Mouse (Mus musculus) midbrain, embryonic 14.5 days (tissue): ENCODE measurements around the gene Slc38a6. TPM values are rescaled to one million over a fixed set of nuclear protein-coding genes. Genes with fewer than 3 reads are reported as not detected.

Source experiments
- ATAC-seq: fragments of 200-750 bp; cut with Nextera tagmentation; 2 replicates; pipeline ENCODE4 v1.8.0; 2017; ENCODE audit warnings: moderate number of reproducible peaks, moderate library complexity; ENCODE audit not compliant: low FRiP score, low TSS enrichment
- DNase-seq: peaks from one replicate; pipeline ENCODE4 v3.0.0-alpha.2; 2015
- H3K27ac ChIP-seq: fragments of 300-500 bp; sonication (generic); replicated peaks from 2 replicates; pipeline ENCODE4 v1.5.1; 2014; ENCODE audit warnings: mild to moderate bottlenecking, low read depth, low read length, moderate library complexity
- H3K27me3 ChIP-seq: fragments of 300-500 bp; sonication (generic); 2 replicates; pipeline ENCODE4 v1.6.1; 2014; ENCODE audit warnings: low read length, control low read depth, mixed read lengths; ENCODE audit not compliant: control insufficient read depth, insufficient read depth
- H3K36me3 ChIP-seq: fragments of 300-500 bp; sonication (generic); 2 replicates; pipeline ENCODE4 v1.6.1; 2014; ENCODE audit warnings: low read length, control low read depth; ENCODE audit not compliant: control insufficient read depth, insufficient read depth
- H3K4me1 ChIP-seq: fragments of 300-500 bp; sonication (generic); 2 replicates; pipeline ENCODE4 v1.6.1; 2014; ENCODE audit warnings: mild to moderate bottlenecking, antibody characterized with exemption, low read length, control low read depth; ENCODE audit not compliant: control insufficient read depth, insufficient read depth
- H3K4me2 ChIP-seq: fragments of 300-500 bp; sonication (generic); 2 replicates; pipeline ENCODE4 v1.6.1; 2014; ENCODE audit warnings: mild to moderate bottlenecking, low read length, moderate library complexity
- H3K4me3 ChIP-seq: fragments of 300-500 bp; sonication (generic); replicated peaks from 2 replicates; pipeline ENCODE4 v1.5.1; 2014; ENCODE audit warnings: low read depth, low read length
- H3K9ac ChIP-seq: fragments of 300-500 bp; sonication (generic); replicated peaks from 2 replicates; pipeline ENCODE4 v1.6.1; 2014; ENCODE audit warnings: mild to moderate bottlenecking, low read length, moderate library complexity
- H3K9me3 ChIP-seq: fragments of 300-500 bp; sonication (generic); 2 replicates; pipeline ENCODE4 v1.6.1; 2016; ENCODE audit warnings: low read length, control low read depth, mixed read lengths; ENCODE audit not compliant: control insufficient read depth
- WGBS: fragments of 180-500 bp; shearing (Covaris S2); extraction: QIAGEN DNeasy Blood & Tissue Kit; methylation state at CpG from one replicate; pipeline ENCODE4 v1.1.7; 2014; 5-methylcytosine and 5-hydroxymethylcytosine counted together
- polyA plus RNA-seq: library from polyadenylated mRNA; unstranded; fragments of >200 nt; fragmentation: Nextera tagmentation; extraction: Ambion mirVana; gene quantifications from 2 replicates; pipeline ENCODE4 v1.2.1, GENCODE M21; 2014

Slc38a6 gene
- polyA plus RNA-seq, 1 experiment from 2014 or later = 14.3 TPM

DNA sequence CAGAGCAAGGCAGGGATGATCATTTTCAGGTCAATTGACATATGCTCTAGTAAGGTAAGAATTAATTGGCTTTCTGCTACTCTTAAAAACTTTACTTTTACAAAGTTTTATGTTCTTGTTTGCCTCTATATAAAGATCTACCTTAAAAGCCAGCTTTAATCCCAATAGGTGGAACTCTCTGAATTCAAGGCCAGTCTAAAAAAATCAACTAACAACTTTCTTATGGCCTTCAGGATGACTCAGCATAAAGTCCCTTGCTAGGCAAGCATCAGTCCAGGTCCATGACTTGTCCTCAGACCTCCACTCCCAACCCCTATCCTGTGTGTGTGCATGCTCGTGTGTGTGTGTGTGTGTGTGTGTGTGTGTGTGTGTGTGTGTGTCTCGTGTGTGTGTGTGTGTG is 70.1 kb downstream of the Slc38a6 start:
- H3K9ac ChIP-seq = no peak overlapping the region

DNA sequence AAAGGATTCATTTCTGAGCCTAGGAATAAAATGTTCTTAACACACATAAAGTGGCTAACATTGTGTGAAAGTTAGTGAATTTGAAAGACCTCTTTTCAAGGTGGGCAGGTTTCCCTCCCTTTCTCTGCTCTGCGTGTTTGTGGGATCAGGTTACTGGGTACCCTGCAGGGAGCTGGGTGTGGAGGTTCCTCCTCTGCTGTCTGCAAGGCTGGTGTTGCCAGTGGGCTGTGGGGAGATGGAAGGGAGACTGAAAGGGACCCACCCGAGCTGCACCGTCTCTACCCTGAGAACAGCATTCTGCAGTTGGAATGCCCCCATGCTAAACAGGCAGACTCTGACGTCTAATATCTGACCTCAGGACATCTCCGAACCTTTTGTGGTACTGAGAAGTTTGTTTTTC is 70.7 kb downstream of the Slc38a6 start:
- no peak for ATAC-seq
- Histone ChIP-seq H3K4me1 (no peaks in the 10 kb centered on the region), H3K36me3 (no peaks in the 10 kb centered on the region), H3K4me2 (no peak overlapping the region), H3K27ac (no peak overlapping the region), H3K27me3 (no peaks in the 10 kb centered on the region), H3K4me3 (no peak overlapping the region), H3K9me3 (no peaks in the 10 kb centered on the region), H3K9ac (no peak overlapping the region)
- WGBS = 64% methylated on average over 5 of the region's 5 CpGs
- no peak for DNase-seq

More for the DNA sequence above, 70.1 kb downstream of the Slc38a6 start:
- no peak for DNase-seq
- Histone ChIP-seq H3K27me3 (no peaks in the 10 kb centered on the region), H3K4me2 (no peak overlapping the region), H3K27ac (no peak overlapping the region), H3K4me3 (no peak overlapping the region), H3K4me1 (no peaks in the 10 kb centered on the region), H3K9me3 (no peaks in the 10 kb centered on the region), H3K36me3 (no peaks in the 10 kb centered on the region)
- ATAC-seq = no peak
- 80% methylated on average over 2 of the region's 2 CpGs for WGBS

DNA sequence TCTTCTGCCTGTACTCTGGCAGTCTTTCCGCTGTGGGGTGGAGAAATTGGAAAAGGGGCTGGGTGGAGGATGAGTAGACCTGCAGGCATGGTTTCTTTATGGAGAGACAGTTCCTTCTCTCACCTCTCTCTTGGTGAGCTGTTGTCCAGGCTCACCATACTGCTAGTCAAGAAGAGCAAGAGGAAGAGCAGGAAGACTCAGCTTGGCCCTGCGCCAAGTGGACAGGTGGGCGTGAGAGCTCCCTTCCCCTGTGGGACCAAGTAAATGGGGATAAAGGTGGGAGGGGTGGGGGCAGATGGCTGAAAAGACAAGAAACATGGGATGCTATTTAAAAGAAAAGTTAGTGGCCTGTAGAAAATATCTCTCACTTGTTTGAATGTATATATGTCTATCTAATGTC is 71.2 kb downstream of the Slc38a6 start:
- DNase-seq = no peak
- WGBS = 91% methylated on average over 3 of the region's 3 CpGs

DNA sequence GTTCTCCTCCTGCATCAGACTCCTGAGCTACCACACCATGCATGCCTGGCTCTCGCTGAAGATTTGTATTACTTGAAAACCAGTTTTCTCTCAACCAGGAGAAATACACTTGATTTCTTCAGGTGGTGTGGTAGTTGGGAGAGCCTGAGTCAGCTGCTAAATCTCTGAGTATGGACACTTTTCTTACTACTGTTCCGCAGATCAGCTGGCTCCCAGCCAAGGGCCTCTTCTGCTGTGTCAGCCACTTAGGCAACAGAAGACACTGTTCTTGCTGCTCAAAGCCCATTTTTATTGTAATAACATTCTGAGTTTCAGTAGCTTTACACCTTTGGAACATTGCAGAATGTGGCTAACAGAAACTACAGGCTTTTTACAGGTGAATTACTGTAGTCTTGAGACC is 72.1 kb downstream of the Slc38a6 start:
- no peak overlapping the region for H3K9ac ChIP-seq
- 92% methylated on average over 2 of the region's 2 CpGs for WGBS
- H3K9me3 ChIP-seq = no peaks in the 10 kb centered on the region
- no peak overlapping the region for H3K4me2 ChIP-seq
- ATAC-seq (no peak), DNase-seq (no peak)
- H3K27ac ChIP-seq = no peak overlapping the region
- H3K36me3 ChIP-seq = no peaks in the 10 kb centered on the region
- H3K4me1 ChIP-seq = no peaks in the 10 kb centered on the region
- H3K27me3 ChIP-seq = no peaks in the 10 kb centered on the region
- H3K4me3 ChIP-seq = no peak overlapping the region

More for the DNA sequence above, 71.2 kb downstream of the Slc38a6 start:
- Histone ChIP-seq H3K9me3 (no peaks in the 10 kb centered on the region), H3K36me3 (no peaks in the 10 kb centered on the region), H3K4me3 (no peak overlapping the region), H3K4me2 (no peak overlapping the region), H3K27me3 (no peaks in the 10 kb centered on the region), H3K27ac (no peak overlapping the region), H3K9ac (no peak overlapping the region), H3K4me1 (no peaks in the 10 kb centered on the region)
- ATAC-seq = no peak

DNA sequence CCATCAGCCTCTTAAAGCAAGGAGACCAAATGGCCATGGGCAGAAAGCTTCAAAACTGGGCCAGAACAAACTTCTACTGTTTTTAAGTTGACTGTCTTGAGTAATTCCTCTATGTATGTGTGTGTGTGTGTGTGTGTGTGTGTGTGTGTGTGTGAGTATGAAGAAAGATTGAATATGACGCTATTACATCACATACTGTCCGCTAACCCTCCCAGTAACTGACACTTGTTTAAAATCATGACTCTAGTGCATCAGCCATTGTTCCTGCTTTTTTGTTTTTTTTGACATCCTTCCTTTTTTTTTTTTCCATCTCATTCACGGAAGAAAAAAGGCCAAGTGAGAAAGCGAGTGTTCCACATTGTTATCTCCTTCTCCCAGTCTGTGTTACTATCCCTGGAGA is 72.9 kb downstream of the Slc38a6 start:
- ATAC-seq (no peak), DNase-seq (no peak)
- Histone ChIP-seq H3K27ac (no peak overlapping the region), H3K9ac (no peak overlapping the region), H3K27me3 (no peaks in the 10 kb centered on the region), H3K4me2 (no peak overlapping the region), H3K4me3 (no peak overlapping the region), H3K36me3 (no peaks in the 10 kb centered on the region), H3K9me3 (no peaks in the 10 kb centered on the region), H3K4me1 (no peaks in the 10 kb centered on the region)
- WGBS = 84% methylated on average over 4 of the region's 4 CpGs

DNA sequence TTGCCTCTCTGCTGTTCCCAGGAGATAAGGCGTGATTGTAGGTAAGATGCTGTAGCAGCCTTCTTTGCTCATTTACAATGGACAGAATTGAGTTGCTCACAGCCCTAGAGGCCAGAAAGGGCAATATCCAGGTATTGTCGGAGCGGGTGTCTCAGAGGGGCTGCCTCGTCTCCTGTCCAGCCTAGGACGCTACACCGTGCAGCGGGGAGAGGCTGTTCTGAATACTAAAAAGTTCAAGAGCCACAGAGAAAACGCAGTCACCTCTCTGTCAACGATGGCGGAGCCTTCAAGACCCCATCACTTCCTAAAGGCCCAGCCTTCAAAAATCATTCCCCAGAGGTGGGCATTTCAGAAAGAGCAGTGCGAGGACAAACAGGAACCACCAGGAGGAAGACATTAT is 74.6 kb downstream of the Slc38a6 start:
- no peak for ATAC-seq
- H3K4me1 ChIP-seq = no peaks in the 10 kb centered on the region

DNA sequence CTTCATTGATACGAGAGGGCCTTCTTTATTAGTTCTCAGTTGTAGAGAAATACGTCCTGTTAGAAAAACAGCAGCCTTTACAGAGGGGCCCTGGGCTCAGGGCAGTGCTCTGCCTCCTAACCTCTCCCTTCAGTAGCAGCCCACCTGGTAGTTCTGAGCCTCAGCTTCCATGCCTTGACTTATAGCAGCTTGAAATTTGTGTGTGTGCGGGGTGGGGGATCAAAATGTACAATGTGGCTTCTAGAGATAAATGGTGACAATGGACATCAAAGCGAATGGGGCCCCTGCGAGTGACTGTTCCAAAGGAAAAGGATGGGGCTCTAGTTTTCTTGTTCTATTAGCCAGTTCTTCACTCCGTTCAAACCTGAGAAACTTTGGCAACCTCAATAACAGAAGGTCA is 76.8 kb downstream of the Slc38a6 start:
- ATAC-seq (no peak), DNase-seq (no peak)
- no peaks in the 10 kb centered on the region for H3K27me3 ChIP-seq
- no peaks in the 10 kb centered on the region for H3K9me3 ChIP-seq
- no peak overlapping the region for H3K27ac ChIP-seq
- no peaks in the 10 kb centered on the region for H3K4me1 ChIP-seq
- 87% methylated on average over 6 of the region's 6 CpGs for WGBS
- no peaks in the 10 kb centered on the region for H3K36me3 ChIP-seq
- no peak overlapping the region for H3K4me2 ChIP-seq
- H3K9ac ChIP-seq = no peak overlapping the region
- no peak overlapping the region for H3K4me3 ChIP-seq

More for the DNA sequence above, 74.6 kb downstream of the Slc38a6 start:
- no peak for DNase-seq
- no peak overlapping the region for H3K4me3 ChIP-seq
- no peaks in the 10 kb centered on the region for H3K9me3 ChIP-seq
- no peaks in the 10 kb centered on the region for H3K27me3 ChIP-seq
- H3K4me2 ChIP-seq = no peak overlapping the region
- no peak overlapping the region for H3K27ac ChIP-seq
- H3K9ac ChIP-seq = no peak overlapping the region
- no peaks in the 10 kb centered on the region for H3K36me3 ChIP-seq
- 69% methylated on average over 11 of the region's 11 CpGs for WGBS

DNA sequence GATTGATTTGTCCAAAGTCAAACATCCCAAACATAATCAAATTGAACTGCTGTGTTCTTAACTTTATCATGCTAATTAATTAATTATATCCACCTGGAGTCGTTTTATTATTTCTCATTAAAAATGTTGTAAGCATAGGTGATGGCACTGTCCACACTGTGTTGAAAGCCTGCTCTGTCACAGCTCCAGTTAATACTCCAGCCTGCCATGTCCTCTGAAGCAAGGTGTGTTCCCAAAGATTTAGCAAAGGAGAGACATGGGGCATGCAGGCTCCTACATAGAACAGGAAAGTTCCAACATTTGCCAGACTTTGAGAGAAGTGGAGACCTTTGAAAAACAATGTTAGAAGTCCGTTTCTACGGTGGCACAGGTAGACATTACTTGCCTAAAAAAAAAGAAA is 77.4 kb downstream of the Slc38a6 start:
- H3K9me3 ChIP-seq = no peaks in the 10 kb centered on the region
- no peaks in the 10 kb centered on the region for H3K27me3 ChIP-seq
- DNase-seq (no peak), ATAC-seq (no peak)
- no peak overlapping the region for H3K4me3 ChIP-seq
- no peak overlapping the region for H3K4me2 ChIP-seq
- no peak overlapping the region for H3K9ac ChIP-seq
- 97% methylated on average over 3 of the region's 3 CpGs for WGBS
- H3K36me3 ChIP-seq = no peaks in the 10 kb centered on the region
- no peaks in the 10 kb centered on the region for H3K4me1 ChIP-seq
- no peak overlapping the region for H3K27ac ChIP-seq

DNA sequence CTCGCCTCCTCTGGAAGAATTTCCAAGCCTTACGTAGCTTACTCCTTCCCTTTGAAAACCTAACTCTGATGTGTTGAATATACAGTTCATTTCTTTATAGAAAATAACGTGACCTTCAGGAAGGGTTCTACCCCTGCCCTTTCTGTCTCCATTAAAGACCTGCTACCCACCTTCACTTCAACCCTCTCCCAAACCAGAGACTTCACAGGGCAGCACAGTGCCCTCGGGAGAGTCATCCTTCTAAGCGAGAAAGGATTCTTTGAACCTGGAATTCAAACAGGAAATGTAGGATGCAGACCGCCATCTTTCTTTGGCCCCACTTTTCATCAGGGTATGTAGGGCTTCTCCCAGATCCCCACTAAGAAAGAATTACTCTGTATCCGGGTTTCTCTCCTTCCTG is 80.0 kb downstream of the Slc38a6 start:
- Histone ChIP-seq H3K4me1 (no peaks in the 10 kb centered on the region), H3K27ac (no peak overlapping the region), H3K4me3 (no peak overlapping the region), H3K9ac (no peak overlapping the region), H3K9me3 (no peaks in the 10 kb centered on the region), H3K27me3 (no peaks in the 10 kb centered on the region), H3K36me3 (no peaks in the 10 kb centered on the region), H3K4me2 (no peak overlapping the region)
- no peak for ATAC-seq
- no peak for DNase-seq
- WGBS = 88% methylated on average over 7 of the region's 7 CpGs
